Mouse (Mus musculus) MEL (cell line): ENCODE data around the gene 1700001O22Rik. TPM values are rescaled to one million over a fixed set of nuclear protein-coding genes. Genes with fewer than 3 reads are reported as not detected.

Source experiments
- DNase-seq: peaks from one replicate; pipeline ENCODE4 v3.0.0; 2011; ENCODE audit warnings: low read depth, low spot score
- H3K27ac ChIP-seq: 2 replicates; pipeline ENCODE4 v1.5.1; 2012; ENCODE audit warnings: low read depth, mild to moderate bottlenecking, control low read depth, low read length, moderate library complexity; ENCODE audit not compliant: control insufficient read depth
- H3K27me3 ChIP-seq, 2 experiments: fragments of 150-350 bp in 1 of 2; sonication (generic) in 1 of 2; 2 replicates each; pipeline ENCODE4 v1.6.1; 2012; ENCODE audit warnings: low read length in 2 of 2, mild to moderate bottlenecking in 2 of 2, improper control_type of control experiment in 1 of 2, moderate library complexity in 1 of 2; ENCODE audit not compliant: insufficient read depth in 2 of 2, control insufficient read depth in 1 of 2
- H3K36me3 ChIP-seq, 2 experiments: 2 replicates each; pipeline ENCODE4 v1.6.1; 2012 to 2014; ENCODE audit warnings: low read length in 2 of 2, improper control_type of control experiment in 1 of 2, inconsistent platforms in 1 of 2, mild to moderate bottlenecking in 1 of 2; ENCODE audit not compliant: insufficient read depth in 2 of 2, control insufficient read depth in 1 of 2
- H3K4me1 ChIP-seq, 2 experiments: fragments of 150-350 bp in 1 of 2; sonication (generic) in 1 of 2; 2 replicates each; pipeline ENCODE4 v1.6.1; 2012; ENCODE audit warnings: low read length in 2 of 2, improper control_type of control experiment in 1 of 2, mild to moderate bottlenecking in 1 of 2; ENCODE audit not compliant: insufficient read depth in 2 of 2, control insufficient read depth in 1 of 2
- H3K4me3 ChIP-seq, 2 experiments: fragments of 150-350 bp in 1 of 2; sonication (generic) in 1 of 2; 2 replicates each; pipeline ENCODE4 v1.5.1; 2012; ENCODE audit warnings: low read depth in 2 of 2, low read length in 2 of 2, mild to moderate bottlenecking in 2 of 2, moderate library complexity in 2 of 2, control low read depth in 1 of 2, improper control_type of control experiment in 1 of 2; ENCODE audit not compliant: control insufficient read depth in 1 of 2, insufficient read depth in 1 of 2
- H3K79me2 ChIP-seq: 2 replicates; pipeline ENCODE4 v1.6.1; 2012; ENCODE audit warnings: mild to moderate bottlenecking, low read length, moderate library complexity; ENCODE audit not compliant: control insufficient read depth, poor library complexity, insufficient read depth
- H3K9ac ChIP-seq: 2 replicates; pipeline ENCODE4 v1.6.1; 2012; ENCODE audit warnings: low read depth, mild to moderate bottlenecking, control low read depth, low read length, moderate library complexity; ENCODE audit not compliant: control insufficient read depth, poor library complexity, severe bottlenecking
- H3K9me3 ChIP-seq: fragments of 150-350 bp; sonication (generic); replicated peaks from 2 replicates; pipeline ENCODE4 v1.6.1; 2012; ENCODE audit warnings: mild to moderate bottlenecking, low read length, improper control_type of control experiment, moderate library complexity; ENCODE audit not compliant: insufficient read depth
- CHD1 ChIP-seq: IDR thresholded peaks from 2 replicates; pipeline ENCODE4 v1.6.1; 2012; ENCODE audit warnings: low read depth, mild to moderate bottlenecking, inconsistent platforms, low read length, improper control_type of control experiment
- CHD2 ChIP-seq: IDR thresholded peaks from 2 replicates; pipeline ENCODE4 v1.6.1; 2011; ENCODE audit warnings: low read length, improper control_type of control experiment
- CTCF ChIP-seq, 3 experiments: IDR thresholded peaks in 2 of 3; conservative IDR thresholded peaks in 1 of 3; 2 replicates each; pipeline ENCODE4 v1.5.1; 2011 to 2012; ENCODE audit warnings: low read length in 3 of 3, low read depth in 2 of 3, mild to moderate bottlenecking in 2 of 3, improper control_type of control experiment in 1 of 3, inconsistent platforms in 1 of 3, mixed read lengths in 1 of 3, moderate library complexity in 1 of 3; ENCODE audit not compliant: control insufficient read depth in 1 of 3, insufficient read depth in 1 of 3, poor library complexity in 1 of 3, severe bottlenecking in 1 of 3
- E2F4 ChIP-seq: IDR thresholded peaks from 2 replicates; pipeline ENCODE4 v1.6.1; 2011; ENCODE audit warnings: low read depth, low read length, improper control_type of control experiment, borderline replicate concordance
- ELF1 ChIP-seq: IDR thresholded peaks from 2 replicates; pipeline ENCODE4 v1.6.1; 2014; ENCODE audit warnings: low read depth, mild to moderate bottlenecking, inconsistent platforms, low read length, improper control_type of control experiment, moderate library complexity
- GATA1 ChIP-seq: IDR thresholded peaks from 2 replicates; pipeline ENCODE4 v1.6.1; 2011; ENCODE audit warnings: low read depth, low read length, improper control_type of control experiment
- HCFC1 ChIP-seq: IDR thresholded peaks from 2 replicates; pipeline ENCODE4 v1.6.1; 2012; ENCODE audit warnings: low read depth, mild to moderate bottlenecking, inconsistent platforms, low read length, improper control_type of control experiment, moderate library complexity
- JUND ChIP-seq: IDR thresholded peaks from 2 replicates; pipeline ENCODE4 v1.6.1; 2011; ENCODE audit warnings: low read depth, mild to moderate bottlenecking, improper control_type of control experiment, low read length
- KAT2A ChIP-seq: conservative IDR thresholded peaks from 2 replicates; pipeline ENCODE4 v1.6.1; 2012; ENCODE audit warnings: low read depth, low read length, improper control_type of control experiment, inconsistent platforms
- MXI1 ChIP-seq: IDR thresholded peaks from 2 replicates; pipeline ENCODE4 v1.6.1; 2011; ENCODE audit warnings: mild to moderate bottlenecking, low read depth, low read length, improper control_type of control experiment
- MYC ChIP-seq: IDR thresholded peaks from 2 replicates; pipeline ENCODE4 v1.6.1; 2011; ENCODE audit warnings: low read depth, mild to moderate bottlenecking, low read length, improper control_type of control experiment, moderate library complexity
- POLR2A ChIP-seq, 2 experiments: IDR thresholded peaks; 2 replicates each; pipeline ENCODE4 v1.6.1; 2011 to 2012; ENCODE audit warnings: low read length in 2 of 2, mild to moderate bottlenecking in 2 of 2, control low read depth in 1 of 2, improper control_type of control experiment in 1 of 2, low read depth in 1 of 2, moderate library complexity in 1 of 2; ENCODE audit not compliant: control insufficient read depth in 1 of 2, insufficient read depth in 1 of 2, poor library complexity in 1 of 2
- RAD21 ChIP-seq: IDR thresholded peaks from 2 replicates; pipeline ENCODE4 v1.6.1; 2011; ENCODE audit warnings: mild to moderate bottlenecking, low read depth, low read length, improper control_type of control experiment
- SMC3 ChIP-seq: IDR thresholded peaks from 2 replicates; pipeline ENCODE4 v1.6.1; 2011; ENCODE audit warnings: low read depth, low read length, improper control_type of control experiment
- TCF12 ChIP-seq: IDR thresholded peaks from 2 replicates; pipeline ENCODE4 v1.6.1; 2014; ENCODE audit warnings: low read depth, mild to moderate bottlenecking, inconsistent platforms, low read length, improper control_type of control experiment, moderate library complexity
- UBTF ChIP-seq: IDR thresholded peaks from 2 replicates; pipeline ENCODE4 v1.6.1; 2012; ENCODE audit warnings: low read depth, mild to moderate bottlenecking, inconsistent platforms, low read length, improper control_type of control experiment, moderate library complexity, borderline replicate concordance; ENCODE audit not compliant: insufficient read depth
- ZKSCAN1 ChIP-seq: IDR thresholded peaks from 2 replicates; pipeline ENCODE4 v1.6.1; 2012; ENCODE audit warnings: low read depth, mild to moderate bottlenecking, inconsistent platforms, low read length, improper control_type of control experiment, moderate library complexity
- ZNF384 ChIP-seq: IDR thresholded peaks from 2 replicates; pipeline ENCODE4 v1.6.1; 2012; ENCODE audit warnings: low read depth, mild to moderate bottlenecking, inconsistent platforms, low read length, improper control_type of control experiment
- polyA plus RNA-seq, 2 experiments: library from polyadenylated mRNA; stranded (reverse) in 1 of 2; unstranded in 1 of 2; fragments of >175 nt in 1 of 2; fragments of >200 nt in 1 of 2; gene quantifications; 2 replicates each; pipeline versions ENCODE4 v1.2.1 to v1.2.4; 2012; ENCODE audit warnings: low replicate concordance in 2 of 2, low read depth in 1 of 2; ENCODE audit not compliant: insufficient read length in 2 of 2, insufficient read depth in 1 of 2, missing spikeins in 1 of 2
- total RNA-seq: library from RNA; depleted of rRNA; stranded (reverse); fragments of 300-350 nt; gene quantifications from 2 replicates; pipeline ENCODE4 v1.2.3, GENCODE M21; 2012

1700001O22Rik gene
- total and polyA plus RNA-seq, 3 experiments: 0.50 to 1.8 TPM; not detected in 1

GRCm38 (mm10) chr2:30769187-30769586 is 34.3 kb downstream of the 1700001O22Rik start:
- 0 out of 4 replicates have a peak, but pooled peaks of 1 of the 2 experiments have one; percentile 34 for TF ChIP-seq POLR2A (IDR thresholded peaks at IDR 0.05; ENCODE audit: control insufficient read depth in 1 of 2, insufficient read depth in 1 of 2, low read depth in 1 of 2, low read length in 2 of 2, poor library complexity in 1 of 2)
- TF ChIP-seq CTCF (IDR thresholded peaks at IDR 0.05 in 2 of 3, conservative IDR thresholded peaks at IDR 0.05 in 1 of 3; ENCODE audit: control insufficient read depth in 1 of 3, insufficient read depth in 1 of 3, low read depth in 2 of 3, low read length in 3 of 3, poor library complexity in 1 of 3, severe bottlenecking in 1 of 3): peak; percentile 52 to 66 (median 54)
- no peak for TF ChIP-seq CHD1
- no peak for TF ChIP-seq UBTF
- peak; percentile 13 for TF ChIP-seq RAD21
- TF ChIP-seq SMC3: peak; percentile 26
- peaks cover 16 to 37% of the 10 kb centered on the region in 2 experiments for H3K4me1 ChIP-seq
- H3K36me3 ChIP-seq: peaks cover 0 to 19% of the 10 kb centered on the region in 2 experiments; a peak in 2 of 4 replicates
- H3K27ac ChIP-seq: peak overlapping the region; percentile 23
- H3K4me3 ChIP-seq: peak overlapping the region; percentile 18 to 28
- no peaks in the 10 kb centered on the region for H3K27me3 ChIP-seq
- no peaks in the 10 kb centered on the region for H3K9me3 ChIP-seq
- peak overlapping the region; percentile 45 for H3K9ac ChIP-seq
- DNase-seq: peak; percentile 87
- H3K79me2 ChIP-seq: peaks cover 2% of the 10 kb centered on the region; the same call in 1 of the 2 replicates

GRCm38 (mm10) chr2:30768529-30768928 is 34.9 kb downstream of the 1700001O22Rik start:
- peak; percentile 55 for DNase-seq
- peaks cover 0 to 19% of the 10 kb centered on the region in 2 experiments; a peak in 2 of 4 replicates for H3K36me3 ChIP-seq
- H3K4me3 ChIP-seq: peak overlapping the region in 1 of 2 experiments; percentile 28; a peak in 2 of 4 replicates
- H3K9me3 ChIP-seq: no peaks in the 10 kb centered on the region
- no peak overlapping the region for H3K27ac ChIP-seq
- peaks cover 13 to 33% of the 10 kb centered on the region in 2 experiments for H3K4me1 ChIP-seq
- no peak for TF ChIP-seq MXI1
- TF ChIP-seq GATA1: peak; percentile 51
- H3K79me2 ChIP-seq: peaks cover 2% of the 10 kb centered on the region; the same call in 1 of the 2 replicates
- H3K27me3 ChIP-seq: no peaks in the 10 kb centered on the region; a peak in 1 of 4 replicates
- H3K9ac ChIP-seq: no peak overlapping the region

- Histone ChIP-seq H3K27ac (no peak overlapping the region), H3K79me2 (peaks cover 2% of the 10 kb centered on the region; the same call in 1 of the 2 replicates), H3K36me3 (peaks cover 0 to 16% of the 10 kb centered on the region in 2 experiments; a peak in 2 of 4 replicates), H3K9ac (no peak overlapping the region)
- TF ChIP-seq SMC3 (no peak), CHD2 (no peak), ZKSCAN1 (no peak), ELF1 (no peak), KAT2A (no peak), TCF12 (no peak), MYC (no peak), ZNF384 (no peak), GATA1 (no peak), E2F4 (no peak), HCFC1 (no peak), JUND (no peak)
- TF ChIP-seq, all 39 proteins: peak for 0
- no peak for DNase-seq
- Histone ChIP-seq H3K4me3 (no peak overlapping the region), H3K9me3 (no peaks in the 10 kb centered on the region), H3K27me3 (peaks cover 0 to 1% of the 10 kb centered on the region in 2 experiments; a peak in 1 of 4 replicates), H3K4me1 (peaks cover 9 to 28% of the 10 kb centered on the region in 2 experiments)
Measured at GRCm38 (mm10) chr2:30767626-30768240, 35.7 kb downstream of the 1700001O22Rik start.
